Mouse (Mus musculus) erythroid progenitor cell, adult 5-6 weeks (primary cell): Measurements from ENCODE around the gene Gm26920. TPM values are rescaled to one million over a fixed set of nuclear protein-coding genes. Genes with fewer than 3 reads are reported as not detected.

Experiments used
- ATAC-seq: replicated peaks from 2 replicates; pipeline ENCODE4 v1.8.0; 2016; ENCODE audit warnings: moderate number of reproducible peaks, mild to moderate bottlenecking, moderate TSS enrichment, inconsistent platforms; ENCODE audit not compliant: poor library complexity, low FRiP score, severe bottlenecking
- total RNA-seq, 2 experiments: library from RNA; stranded (forward) in 1 of 2; stranded (reverse) in 1 of 2; fragments of 150-400 nt in 1 of 2; fragments of 186-747, 209-891 nt in 1 of 2; gene quantifications; 2 replicates each; pipeline versions ENCODE4 v1.2.3 to v1.2.4; 2015 to 2017; ENCODE audit warnings: low replicate concordance in 2 of 2

The Gm26920 gene
- total RNA-seq, 2 experiments from 2014 or later, result not detected

GRCm38 (mm10) chr7:30062478-30062877, 27.7 kb downstream of the Gm26920 start:
- ATAC-seq, result no peak

DNA sequence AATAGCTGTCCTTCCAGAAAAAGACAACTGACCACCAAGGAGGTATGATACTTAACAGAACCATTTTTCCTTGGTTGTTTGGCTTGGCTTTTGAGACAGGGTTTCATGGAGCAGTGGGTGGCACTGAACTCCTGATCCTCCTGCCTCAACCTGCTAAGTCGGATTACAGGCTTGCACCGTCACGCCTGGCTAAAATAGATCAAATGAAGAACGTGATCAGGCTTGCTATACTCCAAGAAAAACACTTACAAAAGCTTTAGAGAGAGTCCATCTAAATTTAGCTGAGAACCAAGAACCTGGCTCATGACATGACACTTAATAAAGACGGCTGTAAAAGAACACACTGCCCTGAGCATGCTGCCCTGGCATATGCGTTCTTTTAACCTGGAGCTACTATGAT, 29.9 kb downstream of the Gm26920 start:
- ATAC-seq, result no peak

DNA sequence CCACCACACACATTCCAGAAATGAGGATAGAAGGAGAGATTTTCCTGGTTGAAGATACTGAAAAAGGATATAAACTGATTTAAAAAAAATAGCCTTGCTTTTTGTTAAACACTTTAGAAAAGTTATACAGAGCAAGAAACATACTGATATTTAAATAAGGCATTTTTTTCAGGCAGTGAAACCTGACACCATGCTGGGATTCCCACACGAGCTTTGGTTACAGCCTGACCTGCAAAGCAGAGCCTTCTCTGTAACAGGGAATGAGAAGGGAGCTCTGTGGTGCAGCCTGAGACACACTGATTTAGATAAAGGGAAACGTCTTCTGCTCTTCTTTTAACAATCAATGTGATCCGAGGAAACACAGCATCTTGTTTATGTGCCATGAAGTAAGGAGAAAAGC, 36.6 kb downstream of the Gm26920 start:
- no peak for ATAC-seq

- peak; percentile 100 for ATAC-seq
Measured at GRCm38 (mm10) chr7:30050882-30051548, 39.2 kb downstream of the Gm26920 start, which contains the start of gene Zfp14. Gene Zfp14 (minus strand): TSS chr7:30051380.

DNA sequence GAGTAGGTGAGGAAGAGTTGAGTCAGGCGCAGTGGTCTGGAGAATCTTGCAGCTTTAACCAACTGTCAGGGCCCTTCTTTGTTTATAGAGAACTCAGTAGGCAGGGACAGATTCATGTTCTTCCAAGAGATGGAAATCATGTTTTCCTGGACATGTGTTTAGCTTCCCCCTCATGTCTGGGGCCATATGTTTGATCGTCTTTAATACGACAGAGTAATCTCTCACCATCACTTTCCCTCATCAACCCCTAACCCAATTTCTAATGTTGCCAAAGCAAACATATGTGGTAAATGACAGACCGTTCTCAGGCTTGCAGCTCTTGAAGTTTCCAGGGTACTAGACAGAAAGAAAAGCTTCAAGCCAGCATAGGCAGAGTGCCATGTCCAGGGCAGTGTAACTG, 42.1 kb downstream of the Gm26920 start:
- no peak for ATAC-seq

DNA sequence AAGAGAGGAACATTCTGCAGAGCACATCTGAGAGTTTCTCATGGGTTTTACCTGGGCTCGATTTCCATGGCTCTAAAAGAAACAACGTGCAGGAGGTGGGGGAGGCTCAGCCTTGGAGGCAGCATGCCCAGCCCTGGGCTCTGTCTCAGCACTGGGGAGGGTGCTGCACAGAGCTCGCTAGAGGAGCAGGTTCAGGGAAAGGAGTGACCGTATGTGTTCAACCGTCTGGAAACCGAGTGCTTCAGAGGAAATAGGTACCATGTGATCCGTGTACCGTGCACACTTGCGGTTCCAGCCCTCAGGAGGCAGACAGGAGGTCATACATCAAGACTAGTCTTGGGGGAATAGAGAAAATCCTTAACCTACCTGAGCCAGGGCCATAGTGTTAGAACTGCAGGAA, 45.9 kb downstream of the Gm26920 start:
- no peak for ATAC-seq

- ATAC-seq, result no peak
Measured at GRCm38 (mm10) chr7:30034331-30034730, 55.9 kb downstream of the Gm26920 start.

DNA sequence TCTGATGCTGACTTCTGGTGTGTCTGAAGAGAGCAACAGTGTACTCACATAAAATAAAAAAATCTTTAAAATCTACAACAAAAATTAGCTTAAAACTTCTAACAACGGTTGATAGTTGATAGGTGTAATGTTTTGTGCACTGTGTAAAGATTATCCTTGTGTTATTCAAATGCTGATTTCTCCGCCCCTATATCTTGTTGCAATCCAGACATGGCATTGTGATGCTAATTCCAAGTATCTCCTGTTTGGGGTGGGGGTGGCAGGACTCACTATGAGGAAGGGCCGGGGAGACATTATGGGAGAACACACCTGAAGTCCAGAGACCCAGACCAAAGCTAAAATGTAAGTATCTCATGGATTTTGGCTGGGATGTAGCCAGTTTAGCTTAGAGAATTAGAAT, 58.8 kb downstream of the Gm26920 start:
- ATAC-seq, result no peak

- no peak for ATAC-seq
Measured at GRCm38 (mm10) chr7:30030677-30031076, 59.5 kb downstream of the Gm26920 start.

- ATAC-seq, result no peak
Measured at GRCm38 (mm10) chr7:30028572-30028971, 61.6 kb downstream of the Gm26920 start.

- no peak for ATAC-seq
Measured at GRCm38 (mm10) chr7:30027331-30027730, 62.9 kb downstream of the Gm26920 start.

GRCm38 (mm10) chr7:30025358-30025757, 64.9 kb downstream of the Gm26920 start:
- no peak for ATAC-seq

GRCm38 (mm10) chr7:30023800-30024199, 66.4 kb downstream of the Gm26920 start:
- ATAC-seq, result peak; percentile 97

DNA sequence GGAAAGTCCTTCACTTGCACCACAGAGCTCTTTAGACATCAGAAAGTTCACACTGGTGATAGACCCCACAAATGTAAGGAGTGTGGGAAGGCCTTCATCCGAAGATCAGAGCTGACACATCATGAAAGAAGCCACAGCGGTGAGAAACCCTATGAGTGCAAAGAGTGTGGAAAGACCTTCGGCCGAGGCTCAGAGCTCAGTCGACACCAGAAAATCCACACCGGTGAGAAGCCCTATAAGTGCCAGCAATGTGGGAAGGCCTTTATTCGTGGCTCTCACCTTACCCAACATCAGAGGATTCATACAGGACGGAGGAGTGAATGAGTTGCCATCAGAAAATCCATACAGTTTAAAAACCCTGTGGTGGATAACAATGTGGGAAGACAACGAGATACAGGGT, 66.9 kb downstream of the Gm26920 start:
- ATAC-seq, result 0 out of 2 replicates have a peak, but pooled peaks have one; percentile 5

GRCm38 (mm10) chr7:30019543-30019942, 70.7 kb downstream of the Gm26920 start:
- ATAC-seq, result no peak

GRCm38 (mm10) chr7:30017226-30017625, 73.0 kb downstream of the Gm26920 start:
- no peak for ATAC-seq

GRCm38 (mm10) chr7:30012956-30013363, 77.2 kb downstream of the Gm26920 start:
- peak; percentile 78 for ATAC-seq

- no peak for ATAC-seq
Measured at GRCm38 (mm10) chr7:30010551-30011195, 79.5 kb downstream of the Gm26920 start.

- ATAC-seq, result no peak
Measured at GRCm38 (mm10) chr7:30009321-30010085, 80.7 kb downstream of the Gm26920 start.

- no peak for ATAC-seq
Measured at GRCm38 (mm10) chr7:30008020-30008690, 82.1 kb downstream of the Gm26920 start.
